Mouse (Mus musculus): ENCODE data around the gene Treml2. TPM values are rescaled to one million over a fixed set of nuclear protein-coding genes. Genes with fewer than 3 reads are reported as not detected.
A peak's percentile ranks its signal among the peaks of the same experiment; 100 is the strongest.

Treml2 gene
- total and polyA plus RNA-seq, 3 experiments, result 0.91 to 3.1 (median 2.4) TPM

DNA sequence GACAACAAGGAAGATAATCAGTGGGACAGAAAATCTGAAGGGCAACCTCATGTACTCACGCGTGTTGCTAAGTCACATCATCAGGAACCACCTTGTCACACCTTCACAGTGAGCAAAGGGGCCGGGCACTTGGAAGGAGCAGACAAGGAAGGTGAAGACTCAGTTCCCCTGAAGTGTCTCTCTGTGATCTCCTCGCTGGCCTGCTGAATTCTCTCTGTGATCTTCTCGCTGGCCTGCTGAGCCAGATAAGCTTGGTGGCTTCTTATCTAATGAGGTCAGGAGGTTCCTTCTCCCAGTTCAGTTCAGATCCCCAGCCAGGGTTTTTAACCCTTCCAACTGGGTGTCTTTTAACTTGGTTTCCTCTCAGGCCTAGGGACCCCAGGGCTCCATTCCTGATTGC lies 27.1 kb upstream of the Treml2 start:
- no peak for DNase-seq
- 49% methylated on average over 5 of the region's 5 CpGs for WGBS
- H3K36me3 ChIP-seq (ENCODE audit: control insufficient read depth, insufficient read depth, low read length), result no peaks in the 10 kb centered on the region
- no peaks in the 10 kb centered on the region for H3K27me3 ChIP-seq (ENCODE audit: control insufficient read depth, insufficient read depth, low read length)
- no peak overlapping the region for H3K9ac ChIP-seq (ENCODE audit: low read depth, low read length)
- H3K4me1 ChIP-seq (ENCODE audit: control insufficient read depth, insufficient read depth, low read length), result no peaks in the 10 kb centered on the region
- H3K27ac ChIP-seq, result no peak overlapping the region
- intact Hi-C loops (cut with DNase I), result no loop called here
- no peaks in the 10 kb centered on the region for H3K79me2 ChIP-seq (replicated peaks; ENCODE audit: control insufficient read depth, insufficient read depth, low read length)
- TF ChIP-seq CTCF (IDR thresholded peaks at IDR 0.05) (no peak), POLR2A (IDR thresholded peaks at IDR 0.05; ENCODE audit: insufficient read depth, low read depth, low read length) (no peak), EP300 (IDR thresholded peaks at IDR 0.05; ENCODE audit: insufficient read depth, low read depth, low read length) (no peak)
- no peak overlapping the region for H3K4me3 ChIP-seq

DNA sequence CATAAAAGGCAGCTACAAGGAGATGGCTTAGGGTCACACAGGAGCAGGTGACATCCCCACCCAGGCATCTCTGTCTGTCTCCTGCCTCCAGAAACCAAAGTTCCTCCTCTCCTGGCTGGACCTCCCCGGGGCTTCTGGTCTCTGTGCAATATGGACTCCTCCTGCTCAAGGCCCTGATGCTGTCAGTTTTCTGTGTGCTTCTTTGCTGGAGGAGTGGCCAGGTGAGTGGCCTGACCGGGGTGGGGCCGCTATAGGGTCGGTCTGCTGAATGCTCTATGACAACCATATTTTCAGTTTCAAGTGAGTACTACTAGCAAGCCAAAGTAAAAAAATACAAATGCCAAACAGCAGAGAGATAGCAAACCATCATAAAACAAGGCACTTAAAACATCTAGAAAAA lies 26.7 kb upstream of the Treml2 start:
- no peak overlapping the region for H3K27ac ChIP-seq
- intact Hi-C loops (cut with DNase I), result no loop called here
- TF ChIP-seq EP300 (IDR thresholded peaks at IDR 0.05; ENCODE audit: insufficient read depth, low read depth, low read length), result no peak
- TF ChIP-seq CTCF (IDR thresholded peaks at IDR 0.05), result no peak
- TF ChIP-seq POLR2A (IDR thresholded peaks at IDR 0.05; ENCODE audit: insufficient read depth, low read depth, low read length), result no peak
- WGBS, result 86% methylated on average over 4 of the region's 4 CpGs
- H3K36me3 ChIP-seq (ENCODE audit: control insufficient read depth, insufficient read depth, low read length), result no peaks in the 10 kb centered on the region
- H3K4me1 ChIP-seq (ENCODE audit: control insufficient read depth, insufficient read depth, low read length), result no peaks in the 10 kb centered on the region
- no peak overlapping the region for H3K4me3 ChIP-seq
- no peak overlapping the region for H3K9ac ChIP-seq (ENCODE audit: low read depth, low read length)
- H3K27me3 ChIP-seq (ENCODE audit: control insufficient read depth, insufficient read depth, low read length), result no peaks in the 10 kb centered on the region
- no peaks in the 10 kb centered on the region for H3K79me2 ChIP-seq (replicated peaks; ENCODE audit: control insufficient read depth, insufficient read depth, low read length)
- no peak for DNase-seq

- 68% methylated on average over 4 of the region's 4 CpGs for WGBS
- intact Hi-C loops (cut with DNase I), result loop anchor here (1.0 to 2.0 kb wide), 2 partner anchors 63 to 329 kb away; no protein-coding TSS in a partner anchor
Measured at GRCm38 (mm10) chr17:48274098-48274497, 25.2 kb upstream of the Treml2 start.

DNA sequence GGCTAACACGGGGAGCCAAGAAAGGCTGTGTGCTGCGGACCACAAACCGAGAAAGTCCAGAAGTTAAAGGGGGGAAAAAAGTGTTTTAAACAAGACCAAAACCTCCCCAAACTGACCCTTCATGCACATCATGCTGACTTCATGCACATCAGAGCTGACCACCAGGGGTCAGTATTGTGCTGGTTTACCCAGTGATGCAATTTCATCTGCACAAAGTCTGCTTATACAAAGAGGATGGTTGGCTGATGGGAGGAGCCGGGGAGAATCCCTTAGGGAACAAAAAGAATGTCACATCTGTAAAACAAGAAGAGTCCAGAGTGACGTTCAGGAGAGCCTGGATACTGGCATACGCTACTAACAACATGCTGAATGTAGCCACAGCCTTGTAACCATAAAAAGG lies 24.4 kb upstream of the Treml2 start:
- no peaks in the 10 kb centered on the region for H3K36me3 ChIP-seq (ENCODE audit: control insufficient read depth, insufficient read depth, low read length)

More at GRCm38 (mm10) chr17:48274098-48274497, 25.2 kb upstream of the Treml2 start:
- Histone ChIP-seq H3K79me2 (replicated peaks; ENCODE audit: control insufficient read depth, insufficient read depth, low read length) (no peaks in the 10 kb centered on the region), H3K27me3 (ENCODE audit: control insufficient read depth, insufficient read depth, low read length) (no peaks in the 10 kb centered on the region), H3K9ac (ENCODE audit: low read depth, low read length) (no peak overlapping the region), H3K36me3 (ENCODE audit: control insufficient read depth, insufficient read depth, low read length) (no peaks in the 10 kb centered on the region), H3K4me1 (ENCODE audit: control insufficient read depth, insufficient read depth, low read length) (no peaks in the 10 kb centered on the region), H3K4me3 (no peak overlapping the region), H3K27ac (no peak overlapping the region)
- no peak for DNase-seq
- TF ChIP-seq CTCF (IDR thresholded peaks at IDR 0.05), result no peak
- TF ChIP-seq POLR2A (IDR thresholded peaks at IDR 0.05; ENCODE audit: insufficient read depth, low read depth, low read length), result no peak
- no peak for TF ChIP-seq EP300 (IDR thresholded peaks at IDR 0.05; ENCODE audit: insufficient read depth, low read depth, low read length)

GRCm38 (mm10) chr17:48275736-48276135 lies 23.6 kb upstream of the Treml2 start:
- Histone ChIP-seq H3K9ac (ENCODE audit: low read depth, low read length) (no peak overlapping the region), H3K27ac (no peak overlapping the region), H3K4me3 (no peak overlapping the region), H3K36me3 (ENCODE audit: control insufficient read depth, insufficient read depth, low read length) (no peaks in the 10 kb centered on the region), H3K4me1 (ENCODE audit: control insufficient read depth, insufficient read depth, low read length) (no peaks in the 10 kb centered on the region), H3K79me2 (replicated peaks; ENCODE audit: control insufficient read depth, insufficient read depth, low read length) (no peaks in the 10 kb centered on the region), H3K27me3 (ENCODE audit: control insufficient read depth, insufficient read depth, low read length) (no peaks in the 10 kb centered on the region)
- WGBS, result 55% methylated on average over 7 of the region's 7 CpGs
- TF ChIP-seq CTCF (IDR thresholded peaks at IDR 0.05), result no peak
- TF ChIP-seq POLR2A (IDR thresholded peaks at IDR 0.05; ENCODE audit: insufficient read depth, low read depth, low read length), result no peak
- intact Hi-C loops (cut with DNase I), result loop anchor here (2.0 kb wide), 1 partner anchor 327 kb away; no protein-coding TSS in a partner anchor
- no peak for DNase-seq

More for the DNA sequence above, 24.4 kb upstream of the Treml2 start:
- no peaks in the 10 kb centered on the region for H3K4me1 ChIP-seq (ENCODE audit: control insufficient read depth, insufficient read depth, low read length)
- no peak overlapping the region for H3K4me3 ChIP-seq
- no peaks in the 10 kb centered on the region for H3K79me2 ChIP-seq (replicated peaks; ENCODE audit: control insufficient read depth, insufficient read depth, low read length)
- no peak overlapping the region for H3K9ac ChIP-seq (ENCODE audit: low read depth, low read length)
- intact Hi-C loops (cut with DNase I), result loop anchor here (1.0 to 2.0 kb wide), 2 partner anchors 62 to 328 kb away; no protein-coding TSS in a partner anchor
- 20% methylated on average over 6 of the region's 6 CpGs for WGBS
- H3K27me3 ChIP-seq (ENCODE audit: control insufficient read depth, insufficient read depth, low read length), result no peaks in the 10 kb centered on the region
- no peak overlapping the region for H3K27ac ChIP-seq
- peak; percentile 68 to 77 for DNase-seq
- TF ChIP-seq EP300 (IDR thresholded peaks at IDR 0.05; ENCODE audit: insufficient read depth, low read depth, low read length) (no peak), CTCF (IDR thresholded peaks at IDR 0.05) (peak; percentile 94)

- no peaks in the 10 kb centered on the region for H3K36me3 ChIP-seq (ENCODE audit: control insufficient read depth, insufficient read depth, low read length)
- no peaks in the 10 kb centered on the region for H3K79me2 ChIP-seq (replicated peaks; ENCODE audit: control insufficient read depth, insufficient read depth, low read length)
- intact Hi-C loops (cut with DNase I), result no loop called here
- no peak for TF ChIP-seq CTCF (IDR thresholded peaks at IDR 0.05)
- TF ChIP-seq POLR2A (IDR thresholded peaks at IDR 0.05; ENCODE audit: insufficient read depth, low read depth, low read length), result no peak
- TF ChIP-seq EP300 (IDR thresholded peaks at IDR 0.05; ENCODE audit: insufficient read depth, low read depth, low read length), result no peak
- no peak overlapping the region for H3K27ac ChIP-seq
- H3K4me3 ChIP-seq, result no peak overlapping the region
- no peak for DNase-seq
- no peaks in the 10 kb centered on the region for H3K27me3 ChIP-seq (ENCODE audit: control insufficient read depth, insufficient read depth, low read length)
- no peak overlapping the region for H3K9ac ChIP-seq (ENCODE audit: low read depth, low read length)
- no peaks in the 10 kb centered on the region for H3K4me1 ChIP-seq (ENCODE audit: control insufficient read depth, insufficient read depth, low read length)
Measured at GRCm38 (mm10) chr17:48278381-48278780, 20.9 kb upstream of the Treml2 start.

Data from heart, adult 2 months (tissue).